Mouse (Mus musculus) B cell, adult 67 days (primary cell): ENCODE measurements around the gene Rrh. TPM values are rescaled to one million over a fixed set of nuclear protein-coding genes. Genes with fewer than 3 reads are reported as not detected.

Experiments used
- total RNA-seq, 2 experiments: library from RNA; stranded (reverse); gene quantifications; 4 replicates each; pipeline ENCODE4 v1.2.4; 2023

Gene Rrh
- 1 to 10 TPM; 2.7 to 3.8 TPM for total RNA-seq

DNA sequence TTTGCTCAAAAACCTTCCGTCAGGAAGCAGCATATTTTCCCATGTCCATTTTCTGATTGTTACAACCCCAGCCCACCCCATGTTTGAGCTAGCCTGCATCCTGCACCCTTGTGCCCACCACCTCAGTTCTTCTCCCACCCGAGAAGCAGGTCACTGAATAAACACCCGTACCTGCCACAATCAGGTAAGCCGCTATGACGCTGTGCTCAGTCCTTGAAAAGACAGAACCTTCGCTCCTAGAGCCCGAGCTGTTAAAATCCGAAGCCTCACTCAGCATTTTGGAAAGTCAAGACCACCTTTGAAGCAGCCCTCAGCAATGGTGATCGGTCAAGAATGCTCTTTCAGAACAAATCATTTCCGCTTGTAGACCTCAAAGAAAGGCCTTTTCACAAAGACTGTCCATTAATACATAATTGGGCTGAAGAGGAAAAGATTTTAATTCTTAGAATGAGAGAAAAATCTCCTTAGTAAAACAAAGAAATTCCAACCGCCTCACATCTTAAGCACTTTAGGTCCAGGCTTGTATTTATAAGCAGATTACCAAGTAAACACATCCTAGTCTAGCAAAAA lies at the start of gene Rrh:
TSS of gene Rrh (minus strand) at position 382 of the 570 bp plus-strand sequence.

DNA sequence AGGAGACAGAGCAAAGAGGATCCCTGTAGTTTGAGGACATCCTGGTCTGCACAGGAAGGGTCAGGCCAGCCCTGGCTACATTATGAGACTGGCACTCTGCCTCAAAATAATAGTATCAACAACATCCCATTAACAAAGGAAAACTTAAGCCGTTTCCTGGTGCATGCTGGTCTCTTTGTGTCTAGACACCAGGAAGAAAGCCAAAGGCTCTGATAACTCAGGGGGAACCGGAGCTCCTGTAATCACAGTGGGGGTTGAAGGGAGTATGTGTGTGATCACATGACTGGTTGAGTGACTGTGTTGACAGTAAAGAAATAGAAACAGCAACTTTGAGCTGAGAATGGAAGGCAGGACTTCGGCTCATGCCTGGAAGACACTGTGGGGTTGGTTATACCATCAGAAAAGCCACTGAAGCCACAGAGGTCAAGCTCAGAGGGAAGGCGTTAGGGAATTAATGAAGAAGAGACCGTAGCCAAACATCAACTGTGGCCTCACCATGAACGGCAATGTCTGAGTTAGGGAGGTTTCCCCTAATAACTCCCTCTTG lies 13.1 kb upstream of the Rrh start, which contains the start of gene Cfi:
TSS of gene Cfi (plus strand) at position 497 of the 547 bp plus-strand sequence.

DNA sequence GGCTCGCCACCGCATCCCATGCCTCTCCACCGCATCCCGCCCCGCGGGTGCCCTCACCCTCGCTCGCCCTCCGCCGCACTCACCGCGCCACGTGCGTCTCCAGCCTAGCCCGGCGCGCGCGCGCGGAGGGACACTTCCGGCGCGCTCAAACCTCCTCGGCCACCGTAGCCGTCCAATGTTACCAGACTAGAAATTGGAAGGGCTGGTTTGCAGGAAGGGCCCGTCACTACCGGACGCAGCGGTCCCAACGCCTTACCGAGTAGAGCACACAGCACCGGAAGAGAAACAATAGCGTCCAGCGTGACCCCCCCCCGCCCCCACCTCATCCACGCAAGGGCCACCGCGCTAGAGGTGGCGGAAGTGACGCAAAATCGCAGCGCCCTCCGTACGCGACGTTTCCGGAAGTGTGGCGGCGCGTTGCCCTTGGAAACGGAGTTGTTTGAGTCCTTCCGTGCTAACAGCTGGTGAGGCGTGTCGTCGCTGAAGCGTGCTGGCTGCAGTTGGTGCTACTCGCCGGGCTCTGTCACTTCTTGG lies 8.7 kb upstream of the Rrh start, which contains the start of gene Gar1:
TSS of gene Gar1 (minus strand) at position 362 of the 534 bp plus-strand sequence.

DNA sequence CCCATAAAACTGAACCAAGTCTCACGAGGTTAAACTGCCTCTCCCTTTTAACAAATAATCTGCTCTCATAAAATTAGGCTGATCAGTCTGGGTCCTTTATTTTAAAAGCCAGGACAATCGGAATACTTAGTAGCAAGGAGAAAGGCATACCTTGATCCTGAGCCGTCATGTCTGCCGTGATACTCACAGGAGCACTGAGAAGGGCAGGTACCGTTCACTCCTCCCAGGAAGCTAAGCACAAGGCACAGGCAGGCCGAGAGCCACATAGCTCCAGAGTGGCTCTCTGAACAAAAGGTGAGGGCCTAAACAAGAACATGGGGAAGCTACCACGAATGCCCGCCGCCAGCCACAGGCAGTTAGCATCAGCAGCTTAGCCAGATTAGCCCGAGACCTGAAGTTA lies 18.6 kb downstream of the Rrh start, which contains the start of gene Lrit3:
TSS of gene Lrit3 (minus strand) at position 266 of the 400 bp plus-strand sequence.

DNA sequence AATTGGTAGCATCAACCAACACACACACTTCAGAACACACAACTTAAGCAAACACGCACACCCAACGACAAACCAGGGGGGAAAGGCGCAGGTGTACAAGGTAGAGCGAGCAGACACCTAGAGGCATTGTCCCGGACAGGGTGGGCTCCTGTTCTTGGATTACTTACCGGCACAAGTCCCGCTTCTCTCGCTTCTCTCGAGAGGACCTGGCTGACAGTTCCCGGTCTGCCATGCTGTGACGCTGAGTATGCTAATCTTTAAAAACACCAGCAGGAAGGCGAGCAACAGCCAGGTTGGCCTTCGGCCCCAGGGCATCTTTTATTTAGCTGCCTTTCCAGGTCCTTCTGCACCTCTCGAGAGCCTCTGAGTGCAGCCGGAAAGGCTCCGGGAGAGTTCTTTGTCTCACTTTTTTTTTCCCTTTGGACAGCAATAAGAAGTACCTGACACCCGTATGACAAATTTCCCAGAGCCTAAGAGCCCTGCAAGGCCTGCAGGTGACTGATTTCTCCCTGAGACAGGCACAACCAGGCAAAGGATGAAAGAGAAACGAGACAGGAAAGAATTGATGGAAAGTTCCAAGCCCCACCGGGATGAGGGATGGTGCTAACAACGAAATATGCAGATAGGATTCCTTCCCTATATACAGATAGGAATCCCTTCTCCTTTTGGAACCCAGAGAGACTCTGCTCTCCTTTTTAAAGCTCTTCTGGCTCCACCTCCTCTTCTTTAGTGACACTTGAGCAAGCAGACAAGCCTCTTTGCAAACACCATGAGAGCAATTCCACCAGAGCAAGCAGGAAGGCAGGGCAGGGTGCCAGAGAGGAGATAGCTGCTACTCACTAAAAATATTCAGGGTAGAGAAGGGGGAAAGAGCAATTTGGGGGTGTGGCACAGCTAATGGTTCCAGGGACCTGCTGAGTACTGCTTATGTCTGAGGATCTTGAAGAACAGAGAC lies 67.5 kb downstream of the Rrh start, which contains the start of gene Egf:
TSS of gene Egf (minus strand) at position 667 of the 955 bp plus-strand sequence.

Other genes with a start within 250 kb of the Rrh start
- 1 to 10 TPM; 2.3 to 6.2 TPM for gene Egf, start 67.3 kb downstream of the Rrh start, total RNA-seq
- not detected for gene Lrit3, start 18.6 kb downstream of the Rrh start, total RNA-seq
- 10 to 100 TPM; 61.0 to 72.0 TPM for gene Gar1, start 8.8 kb upstream of the Rrh start, total RNA-seq
- gene Cfi, start 13.3 kb upstream of the Rrh start, total RNA-seq = not detected
- gene Pla2g12a, start 56.0 kb upstream of the Rrh start, total RNA-seq = 10 to 100 TPM; 12.2 to 13.2 TPM
- gene Casp6, start 78.8 kb upstream of the Rrh start, total RNA-seq = 10 to 100 TPM; 23.1 to 29.0 TPM
- not detected for gene Mcub, start 147.6 kb upstream of the Rrh start, total RNA-seq
- 100 to 1,000 TPM; 108 to 140 TPM for gene Sec24b, start 239.0 kb upstream of the Rrh start, total RNA-seq